Mouse (Mus musculus) ES-Bruce4 (cell line): Measurements from ENCODE around the gene Fbxl19.

Experiments used
- CTCF ChIP-seq: IDR thresholded peaks from one replicate; pipeline ENCODE4 v1.8.1; 2011; ENCODE audit warnings: low read depth, low read length
- POLR2A ChIP-seq: IDR thresholded peaks from one replicate; pipeline ENCODE4 v1.8.1; 2011; ENCODE audit warnings: low read length; ENCODE audit not compliant: insufficient read depth

DNA sequence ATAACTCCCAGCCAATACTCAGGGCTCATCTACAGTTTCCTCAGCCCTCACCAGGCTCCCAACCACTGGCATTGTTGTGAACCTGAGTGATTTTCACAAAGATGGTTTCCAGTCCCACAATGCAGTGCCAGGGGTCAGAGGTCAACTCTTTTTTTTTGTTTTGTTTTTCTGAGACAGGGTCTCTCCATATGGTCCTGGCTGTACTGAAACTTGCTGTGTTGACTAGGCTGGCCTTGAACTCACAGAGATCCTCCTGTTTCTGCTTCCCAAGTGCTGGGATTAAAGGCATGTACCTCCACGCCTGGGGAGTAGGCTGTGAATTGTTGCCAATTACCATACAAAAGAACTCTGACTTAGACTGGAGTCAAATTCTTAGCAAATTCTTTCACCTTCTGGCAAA, 65.5 kb downstream of the Fbxl19 start:
- TF ChIP-seq POLR2A (no peak), CTCF (no peak)
